Mouse (Mus musculus) kidney, postnatal 0 days (tissue): ENCODE data around the gene Fam32a. TPM values are rescaled to one million over a fixed set of nuclear protein-coding genes. Genes with fewer than 3 reads are reported as not detected.

Source experiments
- ATAC-seq: fragments of 200-750 bp; cut with Nextera tagmentation; replicated peaks from 2 replicates; pipeline ENCODE4 v1.8.0; 2017; ENCODE audit warnings: low read depth, moderate number of reproducible peaks, moderate TSS enrichment, moderate library complexity; ENCODE audit not compliant: low FRiP score
- DNase-seq: peaks from one replicate; pipeline ENCODE4 v3.0.0-alpha.2; 2016; ENCODE audit warnings: low spot score
- H3K27ac ChIP-seq: fragments of 300-500 bp; sonication (generic); 2 replicates; pipeline ENCODE4 v1.5.1; 2014; ENCODE audit warnings: mild to moderate bottlenecking
- H3K27me3 ChIP-seq: fragments of 300-500 bp; sonication (generic); 2 replicates; pipeline ENCODE4 v1.6.1; 2014; ENCODE audit warnings: low read length, mixed read lengths; ENCODE audit not compliant: insufficient read depth
- H3K36me3 ChIP-seq: fragments of 300-500 bp; sonication (generic); 2 replicates; pipeline ENCODE4 v1.6.1; 2014; ENCODE audit warnings: low read length, mixed read lengths; ENCODE audit not compliant: insufficient read depth
- H3K4me1 ChIP-seq: fragments of 300-500 bp; sonication (generic); replicated peaks from 2 replicates; pipeline ENCODE4 v1.6.1; 2014; ENCODE audit warnings: antibody characterized with exemption, low read length, mixed read lengths; ENCODE audit not compliant: insufficient read depth
- H3K4me2 ChIP-seq: fragments of 300-500 bp; sonication (generic); 2 replicates; pipeline ENCODE4 v1.6.1; 2014; ENCODE audit warnings: mild to moderate bottlenecking, low read length, moderate library complexity, mixed read lengths
- H3K4me3 ChIP-seq: fragments of 300-500 bp; sonication (generic); replicated peaks from 2 replicates; pipeline ENCODE4 v1.5.1; 2014; ENCODE audit warnings: low read depth, low read length
- H3K9ac ChIP-seq: fragments of 300-500 bp; sonication (generic); 2 replicates; pipeline ENCODE4 v1.6.1; 2014; ENCODE audit warnings: low read depth, low read length
- H3K9me3 ChIP-seq: fragments of 300-500 bp; sonication (generic); replicated peaks from 2 replicates; pipeline ENCODE4 v1.6.1; 2016; ENCODE audit warnings: low read length, inconsistent platforms, mixed read lengths
- CTCF ChIP-seq: IDR thresholded peaks from 2 replicates; pipeline ENCODE4 v1.5.1; 2016; ENCODE audit warnings: antibody characterized with exemption, low read depth, mild to moderate bottlenecking, moderate library complexity
- WGBS: fragments of 180-500 bp; shearing (Covaris S2); extraction: QIAGEN DNeasy Blood & Tissue Kit; methylation state at CpG from one replicate; pipeline ENCODE4 v1.1.7; 2014; 5-methylcytosine and 5-hydroxymethylcytosine counted together
- polyA plus RNA-seq: library from polyadenylated mRNA; unstranded; fragments of >200 nt; fragmentation: Nextera tagmentation; extraction: Ambion mirVana; gene quantifications from 2 replicates; pipeline ENCODE4 v1.2.1, GENCODE M21; 2015

The Fam32a gene
- polyA plus RNA-seq, 1 experiment from 2014 or later = 72.7 TPM

DNA sequence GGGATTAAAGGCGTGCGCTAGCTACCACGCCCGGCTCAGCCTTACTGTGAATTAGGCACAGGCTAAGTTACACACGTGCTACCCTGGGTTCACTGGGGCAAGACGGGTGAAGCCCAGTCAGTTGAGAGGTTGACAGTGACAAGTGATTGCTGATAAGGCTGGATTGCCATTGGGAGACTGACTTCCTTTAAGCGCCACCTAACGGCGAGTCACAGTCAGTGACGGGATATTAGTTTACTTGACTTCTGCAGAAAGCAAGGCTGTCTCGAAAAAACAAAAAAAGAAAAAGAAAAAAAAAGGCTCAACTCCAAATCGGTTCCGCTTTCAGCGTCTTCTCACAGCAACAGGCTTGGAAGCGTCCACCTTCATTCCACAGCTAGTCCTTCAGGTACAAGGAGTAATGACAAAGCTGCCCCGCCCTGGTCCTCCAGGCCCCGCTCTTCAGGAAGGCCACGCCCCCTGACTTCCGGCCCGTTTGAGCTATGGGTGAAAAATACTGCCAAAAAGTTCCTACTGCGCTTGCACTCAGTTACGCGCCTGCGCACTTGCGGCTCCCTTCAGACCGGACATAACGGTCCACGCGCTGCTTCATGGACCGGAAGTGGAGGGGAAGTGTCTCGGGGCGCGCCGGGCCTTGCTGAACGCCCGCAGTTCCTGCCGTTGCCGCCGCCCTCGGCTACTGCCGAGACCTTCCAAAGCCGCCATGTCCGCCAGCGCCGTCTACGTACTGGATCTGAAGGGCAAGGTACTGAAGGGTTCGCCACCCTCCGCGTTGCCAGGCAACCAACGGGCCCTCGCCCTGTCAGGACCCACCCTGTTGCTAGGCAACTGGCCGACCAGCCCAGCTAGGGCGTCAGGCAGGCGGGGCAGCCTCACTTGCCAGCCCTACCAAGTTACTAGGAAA is 20.2 kb downstream of the Fam32a start, which contains the start of gene Ap1m1:
TSS of gene Ap1m1 (plus strand) at position 520 of the 904 bp plus-strand sequence.
- Histone ChIP-seq H3K4me1 (no peaks in the 10 kb centered on the region; the same call in 1 of the 2 replicates), H3K4me2 (peak within 1 kb of the TSS; percentile 73), H3K9ac (peak within 1 kb of the TSS; percentile 63), H3K27ac (peak within 1 kb of the TSS; percentile 91), H3K9me3 (no peaks in the 10 kb centered on the region), H3K36me3 (0 out of 2 replicates have a peak, but pooled peaks cover 3% of the 10 kb centered on the region), H3K4me3 (peak within 1 kb of the TSS; percentile 71), H3K27me3 (no peaks in the 10 kb centered on the region)
- DNase-seq = peak; percentile 100
- under 1% methylated on average over 54 of the region's 54 CpGs for WGBS
- peak; percentile 81 for TF ChIP-seq CTCF
- ATAC-seq = peak; percentile 96

DNA sequence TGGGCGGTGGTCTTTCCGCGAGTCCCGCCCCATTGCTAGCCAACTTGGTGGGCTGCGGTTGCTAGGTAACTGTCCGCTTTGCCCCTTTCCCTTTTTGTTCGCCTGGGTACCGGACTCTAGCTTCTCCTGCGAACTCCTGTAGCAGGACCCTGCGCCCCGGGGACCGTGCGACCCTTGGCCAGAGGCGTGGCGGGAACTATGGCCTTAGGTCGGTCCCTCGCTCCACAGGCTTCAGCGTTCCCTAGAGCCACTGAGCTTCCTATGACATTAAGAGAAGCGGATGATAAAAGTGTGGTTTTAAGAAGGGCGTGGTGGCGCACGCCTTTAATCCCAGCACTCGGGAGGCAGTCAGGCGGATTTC is 20.9 kb downstream of the Fam32a start:
- WGBS = 1% methylated on average over 24 of the region's 24 CpGs
- ATAC-seq = peak; percentile 53
- H3K9ac ChIP-seq = peak overlapping the region; percentile 63

DNA sequence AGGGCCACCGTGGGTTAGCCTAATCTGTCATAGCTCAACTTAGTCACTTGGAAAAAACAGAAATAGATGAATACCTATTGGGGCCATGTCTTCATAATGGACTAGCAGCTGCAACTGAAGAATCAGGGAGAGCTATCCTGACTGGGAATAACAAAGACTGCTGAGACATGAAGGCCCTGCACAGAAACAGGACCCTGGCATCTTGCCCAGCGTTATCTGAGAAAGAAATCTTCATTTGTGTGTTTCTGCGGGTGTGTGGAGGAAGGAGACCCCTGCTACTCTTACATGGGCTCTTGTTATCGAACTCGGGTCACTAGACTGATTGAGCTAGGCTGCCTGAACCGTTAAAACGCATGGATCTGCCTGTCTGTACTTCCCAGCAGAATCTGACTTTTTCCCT is 21.4 kb downstream of the Fam32a start:
- DNase-seq = no peak
- Histone ChIP-seq H3K4me2 (peak overlapping the region; percentile 73), H3K4me3 (peak overlapping the region; percentile 71; the same call in 1 of the 2 replicates), H3K9me3 (no peaks in the 10 kb centered on the region), H3K36me3 (0 out of 2 replicates have a peak, but pooled peaks cover 3% of the 10 kb centered on the region), H3K27ac (no peak overlapping the region), H3K4me1 (no peaks in the 10 kb centered on the region; the same call in 1 of the 2 replicates), H3K27me3 (no peaks in the 10 kb centered on the region), H3K9ac (peak overlapping the region; percentile 63; the same call in 1 of the 2 replicates)
- TF ChIP-seq CTCF = no peak
- WGBS = 59% methylated on average over 7 of the region's 7 CpGs
- ATAC-seq = no peak

More for the DNA sequence above, 20.9 kb downstream of the Fam32a start:
- Histone ChIP-seq H3K4me1 (no peaks in the 10 kb centered on the region; the same call in 1 of the 2 replicates), H3K4me2 (peak overlapping the region; percentile 73), H3K36me3 (0 out of 2 replicates have a peak, but pooled peaks cover 3% of the 10 kb centered on the region), H3K27me3 (no peaks in the 10 kb centered on the region), H3K4me3 (peak overlapping the region; percentile 71), H3K27ac (peak overlapping the region; percentile 91), H3K9me3 (no peaks in the 10 kb centered on the region)
- no peak for DNase-seq
- no peak for TF ChIP-seq CTCF

- Histone ChIP-seq H3K4me3 (no peak overlapping the region), H3K27me3 (no peaks in the 10 kb centered on the region), H3K9ac (no peak overlapping the region), H3K4me1 (no peaks in the 10 kb centered on the region; the same call in 1 of the 2 replicates), H3K36me3 (0 out of 2 replicates have a peak, but pooled peaks cover 3% of the 10 kb centered on the region), H3K9me3 (no peaks in the 10 kb centered on the region), H3K4me2 (no peak overlapping the region), H3K27ac (no peak overlapping the region)
- ATAC-seq = no peak
- no peak for TF ChIP-seq CTCF
- no peak for DNase-seq
- WGBS = 91% methylated on average over 1 of the region's 1 CpGs
These were observed 22.7 kb downstream of the Fam32a start for GRCm38 (mm10) chr8:72242226-72242625.

- H3K36me3 ChIP-seq = 0 out of 2 replicates have a peak, but pooled peaks cover 4% of the 10 kb centered on the region
- H3K4me3 ChIP-seq = no peak overlapping the region
- H3K4me1 ChIP-seq = no peaks in the 10 kb centered on the region; the same call in 1 of the 2 replicates
- ATAC-seq (no peak), DNase-seq (no peak)
- H3K9me3 ChIP-seq = no peaks in the 10 kb centered on the region
- no peak for TF ChIP-seq CTCF
- no peaks in the 10 kb centered on the region for H3K27me3 ChIP-seq
- WGBS = 76% methylated on average over 2 of the region's 2 CpGs
- H3K4me2 ChIP-seq = no peak overlapping the region
- no peak overlapping the region for H3K9ac ChIP-seq
- H3K27ac ChIP-seq = no peak overlapping the region
These were observed 25.1 kb downstream of the Fam32a start for GRCm38 (mm10) chr8:72244610-72245009.

DNA sequence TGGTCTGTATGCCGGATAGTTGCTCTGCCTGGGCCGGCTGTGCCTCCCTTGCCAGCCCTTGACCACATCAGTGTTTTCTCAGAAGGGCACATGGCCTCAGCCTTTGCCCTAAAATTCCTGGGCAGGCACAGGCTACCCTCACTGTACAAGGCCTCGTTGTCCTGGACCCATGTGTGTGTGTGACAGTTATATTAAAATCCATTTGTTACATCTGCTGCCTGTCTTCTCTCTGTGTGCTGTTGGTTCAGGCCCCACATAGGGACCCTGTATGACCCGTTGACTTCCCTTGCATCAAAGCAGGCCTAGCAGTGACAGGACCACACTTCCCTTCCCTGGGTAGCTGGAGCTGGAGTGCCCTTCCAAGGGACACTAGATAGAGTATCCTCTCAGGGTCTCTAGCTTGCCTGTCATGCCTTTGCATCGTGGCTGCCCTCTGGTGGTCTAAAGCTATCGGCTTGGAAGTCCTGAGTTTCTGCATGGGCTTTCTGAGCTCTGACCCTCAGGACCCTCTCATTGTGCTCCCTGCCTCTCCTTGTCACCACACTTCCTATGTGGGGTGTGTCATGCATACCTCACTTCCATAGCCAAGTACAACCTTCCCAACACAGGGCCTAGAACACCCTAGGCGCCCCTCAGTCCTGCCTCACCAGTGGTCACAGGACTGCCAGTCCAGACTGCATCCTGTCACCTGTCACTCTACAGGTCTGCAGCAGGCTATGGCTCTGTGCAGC is 37.8 kb downstream of the Fam32a start:
- Histone ChIP-seq H3K9me3 (no peaks in the 10 kb centered on the region), H3K4me3 (no peak overlapping the region), H3K27me3 (no peaks in the 10 kb centered on the region), H3K4me1 (no peaks in the 10 kb centered on the region), H3K4me2 (no peak overlapping the region), H3K36me3 (peaks cover 28% of the 10 kb centered on the region; the same call in 1 of the 2 replicates), H3K27ac (no peak overlapping the region), H3K9ac (no peak overlapping the region)
- no peak; the same call in 1 of the 2 replicates for ATAC-seq
- 57% methylated on average over 7 of the region's 7 CpGs for WGBS
- TF ChIP-seq CTCF = peak; percentile 76
- peak; percentile 63 for DNase-seq
